Mouse (Mus musculus) intestine, postnatal 0 days (tissue): ENCODE results near the gene Clstn2. TPM values are rescaled to one million over a fixed set of nuclear protein-coding genes. Genes with fewer than 3 reads are reported as not detected.

ENCODE experiments used
- ATAC-seq: fragments of 200-750 bp; cut with Nextera tagmentation; 2 replicates; pipeline ENCODE4 v1.8.0; 2017; ENCODE audit warnings: mild to moderate bottlenecking, moderate TSS enrichment, moderate library complexity
- H3K27ac ChIP-seq: fragments of 300-500 bp; sonication (generic); 2 replicates; pipeline ENCODE4 v1.5.1; 2014; ENCODE audit warnings: mild to moderate bottlenecking, low read depth, low read length, moderate library complexity
- H3K27me3 ChIP-seq: fragments of 300-500 bp; sonication (generic); replicated peaks from 2 replicates; pipeline ENCODE4 v1.6.1; 2014; ENCODE audit warnings: low read length, mixed read lengths; ENCODE audit not compliant: control insufficient read depth, insufficient read depth
- H3K36me3 ChIP-seq: fragments of 300-500 bp; sonication (generic); 2 replicates; pipeline ENCODE4 v1.6.1; 2014; ENCODE audit warnings: mild to moderate bottlenecking, moderate library complexity; ENCODE audit not compliant: control insufficient read depth, insufficient read depth
- H3K4me1 ChIP-seq: fragments of 300-500 bp; sonication (generic); replicated peaks from 2 replicates; pipeline ENCODE4 v1.6.1; 2014; ENCODE audit warnings: antibody characterized with exemption, low read length, mixed read lengths; ENCODE audit not compliant: control insufficient read depth, insufficient read depth
- H3K4me2 ChIP-seq: fragments of 300-500 bp; sonication (generic); replicated peaks from 2 replicates; pipeline ENCODE4 v1.6.1; 2014; ENCODE audit warnings: low read depth, mild to moderate bottlenecking, moderate library complexity
- H3K4me3 ChIP-seq: fragments of 300-500 bp; sonication (generic); 2 replicates; pipeline ENCODE4 v1.5.1; 2014; ENCODE audit warnings: low read depth, low read length
- H3K9ac ChIP-seq: fragments of 300-500 bp; sonication (generic); 2 replicates; pipeline ENCODE4 v1.6.1; 2014; ENCODE audit warnings: mild to moderate bottlenecking, low read depth, low read length
- H3K9me3 ChIP-seq: fragments of 300-500 bp; sonication (generic); 2 replicates; pipeline ENCODE4 v1.6.1; 2016; ENCODE audit warnings: mixed run types; ENCODE audit not compliant: control insufficient read depth
- CTCF ChIP-seq: sonication (generic); IDR thresholded peaks from 2 replicates; pipeline ENCODE4 v1.5.1; 2016; ENCODE audit warnings: low read depth, mild to moderate bottlenecking, control low read depth, antibody characterized with exemption, moderate library complexity
- WGBS: fragments of 180-500 bp; shearing (Covaris S2); extraction: QIAGEN DNeasy Blood & Tissue Kit; methylation state at CpG from one replicate; pipeline ENCODE4 v1.1.7; 2014; 5-methylcytosine and 5-hydroxymethylcytosine counted together
- polyA plus RNA-seq: library from polyadenylated mRNA; unstranded; fragments of >200 nt; fragmentation: Nextera tagmentation; extraction: Ambion mirVana; gene quantifications from 2 replicates; pipeline ENCODE4 v1.2.1, GENCODE M21; 2015

Clstn2 gene
- polyA plus RNA-seq, 1 experiment from 2014 or later, result 0.26 TPM

DNA sequence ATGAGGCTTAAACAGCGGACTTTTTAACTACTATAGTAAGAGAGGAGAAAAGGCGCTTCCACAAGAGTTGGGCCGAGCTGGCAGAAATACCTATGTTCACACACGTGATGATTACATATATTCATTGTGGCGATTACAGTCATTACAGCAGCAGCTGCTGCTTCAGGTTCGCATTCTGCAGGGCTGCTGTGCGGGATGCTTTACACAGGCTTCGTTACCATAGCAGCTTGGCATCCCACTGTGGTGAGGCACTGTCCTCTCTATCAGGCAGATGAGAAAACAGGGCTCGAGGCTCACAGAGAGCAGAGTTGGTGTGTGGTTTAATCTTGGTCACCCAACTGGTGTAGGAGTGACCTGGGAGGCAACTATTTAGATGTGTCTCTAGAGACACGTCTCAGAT lies 205.3 kb downstream of the Clstn2 start:
- Histone ChIP-seq H3K9me3 (no peaks in the 10 kb centered on the region), H3K27ac (no peak overlapping the region), H3K4me2 (no peak overlapping the region), H3K9ac (no peak overlapping the region), H3K4me1 (no peaks in the 10 kb centered on the region), H3K36me3 (no peaks in the 10 kb centered on the region), H3K4me3 (no peak overlapping the region), H3K27me3 (no peaks in the 10 kb centered on the region)
- 68% methylated on average over 10 of the region's 10 CpGs for WGBS
- ATAC-seq, result no peak
- no peak for TF ChIP-seq CTCF

DNA sequence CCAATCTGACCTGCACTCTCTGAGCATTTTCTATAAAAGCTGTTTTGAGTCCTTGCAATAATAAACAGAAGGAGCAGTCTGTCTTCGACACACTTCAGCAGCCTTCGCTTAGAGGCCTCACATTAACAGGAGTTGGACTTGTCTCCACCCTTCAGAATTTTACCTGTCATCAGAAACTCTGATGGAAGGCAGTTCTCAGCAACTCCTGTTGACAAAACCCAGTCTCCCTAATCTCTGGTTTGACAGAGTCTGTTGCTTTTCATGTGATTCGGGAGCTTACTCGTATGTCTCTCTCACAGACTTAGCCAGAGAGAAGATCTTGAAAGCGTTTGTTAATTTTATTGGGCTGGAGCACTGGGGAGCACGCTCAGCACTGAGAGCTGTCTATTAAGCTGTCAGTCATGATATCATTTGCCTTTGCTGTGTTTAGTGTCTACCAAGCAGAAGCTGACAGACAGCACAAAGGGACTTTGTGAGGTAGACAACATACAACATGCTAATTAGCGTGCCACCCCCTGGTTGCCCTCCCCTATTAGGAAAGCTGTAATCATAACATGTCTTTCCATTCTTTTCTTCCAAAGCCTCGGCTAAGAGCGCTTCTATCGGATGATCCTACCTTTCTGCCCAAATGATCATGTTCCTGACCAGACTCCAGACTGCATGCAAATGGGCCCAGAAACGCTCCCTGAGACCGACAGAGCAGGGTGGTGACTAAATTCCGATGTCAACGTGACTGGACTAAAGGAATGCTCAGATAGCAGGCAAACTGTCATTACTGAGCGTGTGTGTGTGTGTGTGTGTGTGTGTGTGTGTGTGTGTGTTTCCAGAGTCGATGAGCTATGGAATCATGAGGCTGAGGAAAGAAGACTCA lies 206.7 kb downstream of the Clstn2 start:
- no peak for ATAC-seq
- no peaks in the 10 kb centered on the region for H3K4me1 ChIP-seq
- H3K9me3 ChIP-seq, result no peaks in the 10 kb centered on the region
- WGBS, result 58% methylated on average over 16 of the region's 16 CpGs
- H3K27me3 ChIP-seq, result no peaks in the 10 kb centered on the region
- H3K27ac ChIP-seq, result no peak overlapping the region
- no peak overlapping the region for H3K4me3 ChIP-seq
- no peaks in the 10 kb centered on the region for H3K36me3 ChIP-seq
- H3K9ac ChIP-seq, result no peak overlapping the region
- TF ChIP-seq CTCF, result no peak
- H3K4me2 ChIP-seq, result no peak overlapping the region

DNA sequence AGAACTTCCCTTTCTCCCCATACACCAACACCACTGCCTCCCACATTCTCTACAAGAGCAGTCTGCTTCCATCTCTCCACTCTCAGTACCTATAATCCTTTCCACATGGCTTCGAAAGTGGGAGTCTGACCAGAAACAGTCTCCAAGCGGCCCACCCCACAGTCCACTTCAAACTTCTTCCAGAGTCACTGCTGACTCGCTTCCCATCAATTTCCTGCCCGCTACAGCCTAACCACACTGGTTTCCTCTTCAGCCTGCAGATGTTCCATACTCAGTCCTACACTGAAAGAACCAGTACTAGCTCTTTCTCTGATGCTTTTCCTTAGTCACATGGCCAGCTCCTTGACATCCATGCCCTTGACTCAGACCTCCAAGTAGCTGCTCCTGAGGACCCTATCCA lies 215.9 kb downstream of the Clstn2 start:
- ATAC-seq, result no peak
- H3K4me2 ChIP-seq, result no peak overlapping the region
- no peaks in the 10 kb centered on the region for H3K27me3 ChIP-seq
- H3K9ac ChIP-seq, result no peak overlapping the region
- no peak for TF ChIP-seq CTCF
- no peak overlapping the region for H3K4me3 ChIP-seq
- H3K27ac ChIP-seq, result no peak overlapping the region
- no peaks in the 10 kb centered on the region for H3K9me3 ChIP-seq
- WGBS, result 75% methylated on average over 4 of the region's 4 CpGs
- H3K4me1 ChIP-seq, result no peaks in the 10 kb centered on the region
- no peaks in the 10 kb centered on the region for H3K36me3 ChIP-seq

DNA sequence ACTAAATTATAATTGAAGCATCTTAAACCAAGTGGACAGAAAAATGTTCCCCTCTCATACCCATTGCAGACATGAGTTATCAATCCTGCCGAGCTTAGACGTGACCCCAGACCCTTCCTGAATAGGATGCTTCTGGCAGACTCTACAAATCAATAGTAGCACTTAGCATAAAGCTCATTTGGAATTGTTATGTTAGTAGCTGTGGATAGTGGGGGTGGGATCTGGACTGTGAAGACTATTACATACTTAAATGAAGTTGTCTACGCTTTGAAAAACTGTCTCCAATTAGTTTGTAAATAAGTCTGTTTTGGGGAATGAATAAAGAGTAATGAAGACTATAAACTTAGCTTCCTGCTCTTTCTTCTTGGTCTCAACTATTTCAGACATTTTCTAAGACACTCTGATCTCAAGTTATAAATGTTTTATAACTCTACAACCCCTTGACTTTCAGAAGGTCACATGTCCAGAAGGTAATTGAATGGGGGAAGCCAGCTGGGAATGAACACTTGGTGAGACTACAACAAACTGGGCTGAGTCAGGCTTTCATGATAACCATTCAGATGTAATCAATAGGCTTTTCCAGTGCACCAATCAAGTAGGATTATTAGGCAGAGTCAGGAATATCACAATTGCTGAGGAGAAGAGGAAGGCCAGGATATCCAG lies 216.7 kb downstream of the Clstn2 start:
- Histone ChIP-seq H3K9me3 (no peaks in the 10 kb centered on the region), H3K4me1 (no peaks in the 10 kb centered on the region), H3K9ac (no peak overlapping the region), H3K4me3 (no peak overlapping the region), H3K4me2 (no peak overlapping the region), H3K27ac (no peak overlapping the region), H3K27me3 (no peaks in the 10 kb centered on the region), H3K36me3 (no peaks in the 10 kb centered on the region)
- no peak for TF ChIP-seq CTCF
- no peak for ATAC-seq
- 75% methylated on average over 3 of the region's 3 CpGs for WGBS

DNA sequence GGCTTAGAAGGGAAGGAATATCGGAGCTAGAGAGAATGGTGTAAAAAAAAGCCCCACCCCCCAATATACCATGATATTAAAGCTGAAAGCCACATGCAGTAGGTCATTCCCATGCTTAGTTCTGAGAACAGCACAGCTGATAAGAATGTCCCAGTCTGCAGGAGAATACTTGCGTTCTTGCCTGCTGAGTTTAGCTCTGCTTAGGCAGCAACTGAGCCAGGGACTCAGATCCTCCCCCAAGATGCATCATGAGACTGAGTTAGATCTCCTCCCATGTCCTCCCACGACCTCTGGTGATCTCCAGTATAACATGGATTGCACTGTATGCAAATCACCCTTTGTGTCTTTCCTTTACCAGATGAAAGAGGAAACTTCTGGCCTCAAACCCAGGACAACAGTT lies 219.8 kb downstream of the Clstn2 start:
- 39% methylated on average over 3 of the region's 3 CpGs for WGBS

DNA sequence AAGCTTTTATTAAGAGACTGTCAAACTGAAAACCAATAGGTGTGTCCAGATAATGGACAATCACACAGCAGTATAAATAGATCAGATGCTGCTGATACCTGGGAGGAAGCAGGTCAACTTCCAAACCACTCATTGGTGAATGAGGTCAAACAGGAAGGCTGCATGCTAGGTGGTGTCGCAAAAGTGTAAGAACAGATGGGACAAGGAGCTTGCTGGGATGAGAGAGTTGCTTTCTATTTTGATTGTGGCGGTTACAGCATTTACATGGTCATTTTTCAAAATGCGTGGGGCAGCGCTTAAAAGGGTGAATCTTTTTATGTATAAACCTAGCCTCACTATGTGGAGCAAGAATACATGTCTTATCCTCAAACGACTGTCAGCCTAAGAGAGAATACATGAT lies 225.9 kb downstream of the Clstn2 start:
- Histone ChIP-seq H3K27me3 (no peaks in the 10 kb centered on the region), H3K4me3 (no peak overlapping the region), H3K27ac (no peak overlapping the region), H3K9ac (no peak overlapping the region), H3K4me1 (no peaks in the 10 kb centered on the region), H3K4me2 (no peak overlapping the region), H3K36me3 (no peaks in the 10 kb centered on the region), H3K9me3 (no peaks in the 10 kb centered on the region)
- no peak for TF ChIP-seq CTCF
- WGBS, result 83% methylated on average over 5 of the region's 5 CpGs
- ATAC-seq, result no peak

More for the DNA sequence above, 219.8 kb downstream of the Clstn2 start:
- Histone ChIP-seq H3K9ac (no peak overlapping the region), H3K27ac (no peak overlapping the region), H3K4me1 (no peaks in the 10 kb centered on the region), H3K4me2 (no peak overlapping the region), H3K4me3 (no peak overlapping the region), H3K27me3 (no peaks in the 10 kb centered on the region), H3K36me3 (no peaks in the 10 kb centered on the region), H3K9me3 (no peaks in the 10 kb centered on the region)
- no peak for TF ChIP-seq CTCF
- ATAC-seq, result no peak
